Mouse (Mus musculus) heart, adult 2 months (tissue): ENCODE measurements around the gene Adgrv1.

Source experiments
- CTCF ChIP-seq: fragments of 200-600 bp; IDR thresholded peaks from 2 replicates; pipeline ENCODE4 v1.8.1; 2022; ENCODE audit warnings: antibody characterized with exemption, mild to moderate bottlenecking, moderate library complexity
- POLR2A ChIP-seq: fragments of 200-500 bp; IDR thresholded peaks from 2 replicates; pipeline ENCODE4 v1.6.1; 2011; ENCODE audit warnings: mild to moderate bottlenecking, low read depth, low read length, control low read depth; ENCODE audit not compliant: insufficient read depth

DNA sequence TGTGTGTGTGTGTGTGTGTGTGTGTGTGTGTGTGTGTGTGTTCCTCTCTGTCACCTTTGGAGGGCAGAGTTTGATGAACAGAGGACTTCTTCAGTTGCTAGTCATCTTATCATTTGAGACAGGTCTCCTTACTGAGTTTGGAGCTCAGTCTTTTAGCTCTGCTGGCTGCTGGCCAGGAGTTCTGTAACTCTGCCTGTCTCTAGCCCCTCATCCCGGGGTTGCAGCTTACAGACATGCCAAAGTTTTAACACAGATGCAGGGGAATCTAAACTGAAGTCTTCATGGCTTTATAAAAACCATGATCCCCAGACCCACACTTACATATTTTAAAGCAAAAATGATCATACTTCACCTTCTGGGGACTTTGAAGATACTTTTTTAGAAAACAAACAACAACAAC is 338.8 kb downstream of the Adgrv1 start:
- TF ChIP-seq CTCF (no peak), POLR2A (no peak)
